Mouse (Mus musculus): ENCODE data around the gene Gjd2.

The Gjd2 gene

GRCm38 (mm10) chr2:114013846-114014245, 427 bp upstream of the Gjd2 start:
- DNase-seq (ENCODE audit: low spot score in 2 of 2), result no peak

DNA sequence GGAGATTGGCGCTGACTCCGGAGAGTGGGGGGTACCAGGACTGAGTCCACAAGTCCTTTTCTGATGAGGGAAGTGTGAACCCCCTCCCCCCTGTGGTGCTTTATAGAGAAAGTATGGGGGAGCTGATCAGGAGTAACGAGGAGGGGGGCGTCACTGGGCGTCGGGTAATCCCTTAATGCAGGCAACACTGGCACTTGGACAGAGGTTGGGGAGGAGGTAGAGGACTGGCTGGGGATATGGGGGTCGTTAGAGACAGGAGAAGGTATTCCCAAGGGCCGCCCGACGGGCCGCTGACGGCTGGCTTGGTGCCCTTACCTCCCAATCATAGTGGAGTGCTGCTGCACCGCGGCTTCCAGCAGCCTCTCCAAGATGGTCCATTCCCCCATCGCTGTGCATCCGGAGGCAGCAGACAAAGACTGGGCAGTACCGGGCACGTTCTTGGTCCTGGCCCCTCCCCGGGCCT, 639 bp downstream of the Gjd2 start:
- DNase-seq (ENCODE audit: low spot score in 2 of 2), result no peak

DNA sequence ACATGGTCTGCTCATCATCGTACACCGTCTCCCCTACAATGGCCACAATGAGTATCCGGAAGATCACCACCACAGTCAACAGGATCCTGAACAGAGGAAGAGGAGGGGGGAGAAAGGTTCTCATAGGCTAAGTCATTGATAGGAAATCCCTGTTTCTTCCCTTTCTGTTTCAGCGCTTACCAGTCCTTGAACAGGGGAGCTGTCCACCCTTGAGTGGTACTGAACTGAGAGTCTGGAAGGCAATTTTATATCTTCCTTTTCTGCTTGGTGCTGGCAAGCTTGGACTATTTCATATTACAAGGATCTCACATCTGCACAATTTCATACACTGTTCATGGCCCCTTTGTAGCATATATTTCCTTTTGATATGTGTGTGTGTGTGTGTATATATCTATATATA, 1.6 kb downstream of the Gjd2 start:
- no peak for DNase-seq (ENCODE audit: low spot score in 2 of 2)

DNA sequence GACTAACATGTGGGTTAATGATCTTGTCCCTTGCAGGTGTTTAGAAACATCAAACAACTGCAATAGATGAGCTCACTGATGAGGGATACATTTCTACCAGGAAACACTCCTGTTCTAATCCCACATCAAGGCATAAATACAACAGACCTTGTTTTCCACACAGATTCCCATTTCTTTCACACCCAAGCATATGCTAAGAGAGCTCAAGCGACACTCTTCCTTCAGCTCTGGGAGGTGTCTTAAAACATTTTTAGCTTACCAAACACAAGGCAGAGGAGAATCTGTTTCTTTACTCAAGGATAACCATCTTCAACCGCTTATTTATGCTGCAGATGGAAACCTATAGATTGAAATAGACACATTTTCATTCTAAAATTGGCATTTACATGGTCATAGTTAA, 5.1 kb downstream of the Gjd2 start:
- no peak for DNase-seq (ENCODE audit: low spot score in 2 of 2)

- no peak for DNase-seq (ENCODE audit: low spot score in 2 of 2)
These were observed 15.9 kb downstream of the Gjd2 start for GRCm38 (mm10) chr2:113997484-113997883.

GRCm38 (mm10) chr2:113996930-113997329, 16.5 kb downstream of the Gjd2 start:
- no peak for DNase-seq (ENCODE audit: low spot score in 2 of 2)

GRCm38 (mm10) chr2:113984890-113985289, 28.5 kb downstream of the Gjd2 start:
- DNase-seq (ENCODE audit: low spot score in 2 of 2), result no peak

- no peak for DNase-seq (ENCODE audit: low spot score in 2 of 2)
These were observed 32.8 kb downstream of the Gjd2 start for GRCm38 (mm10) chr2:113980664-113981063.

DNA sequence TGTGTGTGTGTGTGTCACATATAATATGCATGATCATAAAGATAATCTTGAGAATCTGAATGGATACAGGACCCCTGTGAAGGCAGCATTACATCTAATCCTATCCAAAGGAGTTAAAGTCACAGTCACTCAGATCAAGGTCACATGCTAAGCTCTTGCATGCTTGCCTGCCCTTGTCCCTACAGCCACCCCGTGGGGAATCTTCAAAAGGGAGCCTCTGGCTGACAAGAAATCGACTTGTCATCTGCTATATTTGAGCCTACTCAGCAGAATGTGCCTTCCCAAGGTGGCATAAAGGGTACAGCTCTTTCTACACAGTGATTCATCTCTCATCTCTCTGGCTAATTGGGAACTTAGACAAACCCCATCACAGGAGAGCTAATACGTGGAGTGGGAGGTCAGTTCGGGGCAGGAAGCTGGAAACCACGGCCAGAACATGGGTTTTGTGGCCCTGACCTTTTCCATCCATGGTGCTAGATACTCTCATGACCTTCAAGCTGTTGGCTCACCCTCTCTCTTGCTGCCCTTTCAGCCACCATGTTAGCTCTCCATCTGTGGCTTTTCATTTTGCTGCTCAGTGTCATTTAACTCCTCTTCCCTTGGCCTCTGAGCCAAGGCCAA, 35.2 kb downstream of the Gjd2 start:
- no peak for DNase-seq (ENCODE audit: low spot score in 2 of 2)

GRCm38 (mm10) chr2:113973950-113974349, 39.5 kb downstream of the Gjd2 start:
- DNase-seq (ENCODE audit: low spot score in 2 of 2), result no peak

DNA sequence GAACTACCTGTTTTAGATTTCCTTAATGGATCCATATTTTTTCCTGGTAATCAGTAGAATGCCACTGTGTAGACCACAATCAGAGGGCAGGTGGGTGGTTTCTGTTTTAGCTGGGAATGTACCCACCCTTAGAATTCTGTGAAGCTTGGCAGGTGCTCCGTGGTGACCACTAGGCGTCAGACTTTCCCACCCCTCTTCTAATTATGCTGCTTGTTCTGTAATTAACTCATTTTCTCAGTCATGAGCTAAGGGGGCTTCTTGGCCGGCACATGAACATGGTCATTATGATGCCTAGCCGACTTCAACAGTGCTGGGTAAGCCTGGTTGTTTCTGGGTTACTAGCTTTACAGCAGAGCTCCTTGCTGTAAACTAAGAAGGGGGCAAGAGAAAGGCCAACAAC, 47.0 kb downstream of the Gjd2 start:
- DNase-seq (ENCODE audit: low spot score in 2 of 2), result no peak

Measured in spleen, postnatal 4 days (tissue).